Mouse (Mus musculus): Measurements from ENCODE around the gene Ube4a.

Ube4a gene

GRCm38 (mm10) chr9:44897024-44897423 is 68.4 kb downstream of the Ube4a start:
- no peak for DNase-seq

GRCm38 (mm10) chr9:44892664-44893063 is 72.7 kb downstream of the Ube4a start:
- no peak for DNase-seq

- no peak for DNase-seq
These were observed 74.2 kb downstream of the Ube4a start for GRCm38 (mm10) chr9:44891210-44891609.

GRCm38 (mm10) chr9:44890122-44890521 is 75.3 kb downstream of the Ube4a start:
- no peak for DNase-seq

- no peak for DNase-seq
These were observed 77.2 kb downstream of the Ube4a start for GRCm38 (mm10) chr9:44888114-44888624.

- no peak for DNase-seq
These were observed 82.3 kb downstream of the Ube4a start for GRCm38 (mm10) chr9:44882981-44883569.

- DNase-seq, result peak; percentile 67
These were observed 82.9 kb downstream of the Ube4a start for GRCm38 (mm10) chr9:44882436-44882980.

GRCm38 (mm10) chr9:44881941-44882435 is 83.4 kb downstream of the Ube4a start:
- peak; percentile 90 for DNase-seq

GRCm38 (mm10) chr9:44881221-44881871 is 84.1 kb downstream of the Ube4a start, which contains the start of gene Kmt2a:
Kmt2a (minus strand) TSS chr9:44881296.
- peak; percentile 98 for DNase-seq

GRCm38 (mm10) chr9:44880309-44881081 is 84.9 kb downstream of the Ube4a start:
- DNase-seq, result no peak

- no peak for DNase-seq
These were observed 85.6 kb downstream of the Ube4a start for GRCm38 (mm10) chr9:44879694-44880271.

GRCm38 (mm10) chr9:44878776-44879500 is 86.5 kb downstream of the Ube4a start:
- DNase-seq, result no peak

- DNase-seq, result no peak
These were observed 87.7 kb downstream of the Ube4a start for GRCm38 (mm10) chr9:44877686-44878085.

- no peak for DNase-seq
These were observed 89.9 kb downstream of the Ube4a start for GRCm38 (mm10) chr9:44875476-44875875.

GRCm38 (mm10) chr9:44874198-44874597 is 91.2 kb downstream of the Ube4a start:
- DNase-seq, result no peak

GRCm38 (mm10) chr9:44873665-44874064 is 91.7 kb downstream of the Ube4a start:
- no peak for DNase-seq

Data from kidney, postnatal 14 days (tissue).